Mouse (Mus musculus) forebrain, embryonic 10.5 days (tissue): ENCODE measurements around the gene Tas2r143. TPM values are rescaled to one million over a fixed set of nuclear protein-coding genes. Genes with fewer than 3 reads are reported as not detected.
A peak's percentile ranks its signal among the peaks of the same experiment; 100 is the strongest.

Experiments used
- DNase-seq: peaks from one replicate; pipeline ENCODE4 v3.0.0-alpha.2; 2017; ENCODE audit warnings: low spot score; ENCODE audit errors: extremely low spot score
- H3K27ac ChIP-seq: fragments of 300-500 bp; sonication (generic); 2 replicates; pipeline ENCODE4 v1.5.1; 2016; ENCODE audit warnings: mild to moderate bottlenecking
- H3K27me3 ChIP-seq: fragments of 300-500 bp; sonication (generic); 2 replicates; pipeline ENCODE4 v1.6.1; 2016; ENCODE audit warnings: mild to moderate bottlenecking; ENCODE audit not compliant: poor library complexity, severe bottlenecking
- H3K36me3 ChIP-seq: fragments of 300-500 bp; sonication (generic); replicated peaks from 2 replicates; pipeline ENCODE4 v1.6.1; 2016; ENCODE audit warnings: mild to moderate bottlenecking, moderate library complexity
- H3K4me1 ChIP-seq: fragments of 300-500 bp; sonication (generic); 2 replicates; pipeline ENCODE4 v1.6.1; 2016
- H3K4me3 ChIP-seq: fragments of 300-500 bp; sonication (generic); 2 replicates; pipeline ENCODE4 v1.5.1; 2016; ENCODE audit warnings: mild to moderate bottlenecking, moderate library complexity
- H3K9me3 ChIP-seq: fragments of 300-500 bp; sonication (generic); 2 replicates; pipeline ENCODE4 v1.6.1; 2016; ENCODE audit warnings: mild to moderate bottlenecking, moderate library complexity
- WGBS: fragments of 180-500 bp; shearing (Covaris S2); methylation state at CpG from one replicate; pipeline ENCODE4 v1.1.7; 2016; 5-methylcytosine and 5-hydroxymethylcytosine counted together
- polyA plus RNA-seq: library from polyadenylated mRNA; unstranded; fragments of >200 nt; fragmentation: Nextera tagmentation; extraction: Ambion mirVana; gene quantifications from 2 replicates; pipeline ENCODE4 v1.2.1, GENCODE M21; 2016

Tas2r143 gene
- polyA plus RNA-seq, 1 experiment from 2014 or later, result not detected

DNA sequence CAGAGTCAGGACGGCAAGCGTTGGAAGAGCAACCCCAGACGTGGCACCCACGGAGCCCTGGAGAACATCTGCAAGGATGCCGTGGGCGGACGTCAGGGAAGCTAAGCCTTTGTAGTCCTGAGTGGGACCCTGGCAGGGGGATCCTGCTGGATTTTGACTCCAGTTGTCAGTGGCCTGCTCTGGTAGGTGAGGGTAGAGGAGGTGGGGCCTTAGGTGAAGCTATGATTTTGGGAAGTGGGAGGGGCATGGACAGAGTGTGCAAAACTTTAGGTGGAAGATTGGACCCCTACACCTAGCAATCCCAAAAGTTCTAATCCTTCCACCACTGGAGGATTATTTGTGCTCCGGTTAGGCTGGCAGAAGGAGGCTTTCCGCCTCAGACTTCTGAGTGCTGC is 27.6 kb upstream of the Tas2r143 start:
- H3K27me3 ChIP-seq, result peaks cover 66% of the 10 kb centered on the region
- H3K4me1 ChIP-seq, result peaks cover 46% of the 10 kb centered on the region
- no peak for DNase-seq
- H3K9me3 ChIP-seq, result no peaks in the 10 kb centered on the region
- H3K4me3 ChIP-seq, result peak overlapping the region; percentile 67
- no peaks in the 10 kb centered on the region for H3K36me3 ChIP-seq
- no peak overlapping the region for H3K27ac ChIP-seq
- WGBS, result 7% methylated on average over 9 of the region's 9 CpGs

DNA sequence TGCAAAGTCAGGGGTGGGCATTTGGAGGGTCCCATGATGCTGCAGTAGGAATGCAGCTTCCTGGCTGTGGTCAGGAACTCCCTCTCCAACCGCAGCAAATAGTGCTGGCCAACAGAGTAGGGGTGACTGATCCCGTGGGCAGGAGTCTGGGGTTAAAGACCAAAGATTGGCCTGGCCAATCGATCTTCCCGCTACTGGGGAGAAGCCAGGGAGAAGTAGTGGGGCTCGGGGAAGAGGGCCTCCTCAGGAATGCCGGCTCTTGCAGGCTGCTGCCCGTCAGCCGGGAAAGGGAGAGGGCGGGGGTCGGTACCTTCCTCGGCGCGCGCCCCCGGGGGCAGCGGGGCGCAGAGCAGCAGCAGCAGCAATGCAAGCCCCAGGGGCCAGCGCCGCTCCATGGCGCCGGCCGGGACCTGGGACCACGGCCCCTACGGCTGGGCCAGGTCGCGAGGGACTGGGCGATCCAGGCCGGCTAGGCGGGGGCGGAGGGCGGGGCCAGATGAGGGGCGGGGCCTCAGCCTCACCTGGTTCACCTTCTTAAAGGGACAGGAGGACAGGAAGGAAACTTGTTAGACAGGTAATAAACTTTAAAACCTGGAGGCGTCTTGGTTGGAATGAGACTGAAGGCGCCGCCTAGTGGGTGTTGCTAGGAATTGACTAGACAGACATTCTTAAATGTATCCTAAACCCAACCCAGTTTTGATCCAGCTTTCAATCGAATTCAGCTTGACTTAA is 27.1 kb upstream of the Tas2r143 start, which contains the start of gene Epha1:
Epha1 (minus strand) TSS at position 453 of the 732 bp plus-strand sequence.
- peaks cover 61% of the 10 kb centered on the region for H3K27me3 ChIP-seq
- peak within 1 kb of the TSS; percentile 67 for H3K4me3 ChIP-seq
- WGBS, result under 1% methylated on average over 36 of the region's 36 CpGs
- peak; percentile 63 for DNase-seq
- H3K27ac ChIP-seq, result peak within 1 kb of the TSS; percentile 74
- H3K36me3 ChIP-seq, result no peaks in the 10 kb centered on the region
- H3K4me1 ChIP-seq, result peaks cover 46% of the 10 kb centered on the region
- no peaks in the 10 kb centered on the region for H3K9me3 ChIP-seq

DNA sequence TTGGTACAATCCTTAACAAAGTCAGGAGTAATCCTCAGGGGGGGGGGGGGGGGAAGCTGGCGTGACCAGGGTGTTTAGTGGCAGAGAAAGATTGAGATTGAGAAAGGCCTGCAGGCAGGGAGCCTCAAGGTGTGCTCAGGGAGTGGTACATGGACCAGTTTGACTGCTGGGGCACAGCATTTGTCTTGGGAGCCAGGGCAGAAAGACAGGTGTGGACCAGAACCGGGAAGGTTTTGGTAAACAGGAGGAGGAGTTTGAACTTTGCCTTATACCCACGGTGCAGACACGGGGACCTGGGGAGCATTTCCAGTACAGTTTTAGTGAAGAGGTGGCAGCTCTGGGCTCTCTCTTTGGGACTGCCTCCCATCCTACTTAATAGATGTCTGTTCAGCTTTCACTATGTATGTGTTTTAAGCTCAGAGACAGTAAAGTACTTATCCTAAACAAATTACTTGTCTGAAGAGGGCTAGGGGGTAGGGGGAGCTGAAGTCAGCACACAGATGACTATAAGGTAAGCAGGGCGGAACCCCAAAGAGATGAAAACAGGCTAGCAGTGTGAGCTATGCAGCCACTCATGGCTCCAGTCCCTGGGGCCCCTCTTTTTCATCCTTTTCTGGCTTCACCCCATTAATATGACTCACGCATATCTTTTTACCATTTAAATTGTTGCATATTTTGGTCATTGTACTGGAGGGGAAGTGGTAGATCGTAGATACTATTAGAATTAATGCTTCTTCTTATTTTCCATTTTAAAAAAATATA is 26.2 kb upstream of the Tas2r143 start:
- no peaks in the 10 kb centered on the region for H3K36me3 ChIP-seq
- no peak for DNase-seq
- peak overlapping the region; percentile 67 for H3K4me3 ChIP-seq
- no peaks in the 10 kb centered on the region for H3K9me3 ChIP-seq
- peaks cover 46% of the 10 kb centered on the region for H3K4me1 ChIP-seq
- 42% methylated on average over 7 of the region's 7 CpGs for WGBS
- H3K27ac ChIP-seq, result no peak overlapping the region
- peaks cover 58% of the 10 kb centered on the region for H3K27me3 ChIP-seq

DNA sequence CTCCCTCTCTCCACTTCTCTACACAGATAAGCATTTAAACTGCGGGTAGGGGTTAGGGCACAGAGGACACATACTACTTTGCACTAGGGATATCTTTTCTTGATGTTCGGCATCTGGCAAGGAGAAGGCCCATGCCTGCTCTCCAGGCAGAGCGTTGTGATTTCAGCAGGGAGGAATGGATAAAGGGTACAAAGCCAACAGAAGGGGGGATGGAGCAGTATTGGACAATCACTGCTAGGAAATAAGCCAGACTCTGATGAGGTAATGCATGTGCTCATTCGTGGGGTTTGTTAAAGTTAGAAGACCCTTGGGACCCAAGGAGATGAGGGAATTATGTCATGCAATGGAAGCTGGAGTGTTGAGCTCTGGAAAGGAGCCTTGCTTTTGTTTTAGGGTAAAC is 25.3 kb upstream of the Tas2r143 start:
- 83% methylated on average over 4 of the region's 4 CpGs for WGBS
- Histone ChIP-seq H3K36me3 (no peaks in the 10 kb centered on the region), H3K4me3 (no peak overlapping the region), H3K9me3 (no peaks in the 10 kb centered on the region), H3K27me3 (peaks cover 65% of the 10 kb centered on the region), H3K4me1 (peaks cover 38% of the 10 kb centered on the region), H3K27ac (no peak overlapping the region)
- no peak for DNase-seq

DNA sequence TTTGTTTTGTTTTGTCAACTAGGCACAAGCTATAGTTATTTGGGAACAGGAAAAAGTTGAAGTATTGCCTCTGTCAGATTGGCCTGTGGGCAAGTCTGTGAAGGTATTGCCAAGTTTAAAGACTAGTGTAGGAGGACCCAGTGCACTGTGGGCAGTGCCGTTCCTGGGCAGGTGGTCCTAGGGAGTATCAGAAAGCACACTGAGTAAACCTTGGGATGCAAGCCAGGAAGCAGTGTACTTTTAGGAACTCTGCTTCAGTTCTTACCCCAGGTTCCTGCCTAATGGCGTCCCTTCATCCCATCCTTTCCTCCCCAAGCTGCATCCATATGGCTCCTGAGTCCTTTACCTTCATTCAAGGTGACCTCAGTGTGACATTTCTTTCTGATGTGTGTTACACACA is 24.9 kb upstream of the Tas2r143 start:
- Histone ChIP-seq H3K27me3 (peaks cover 68% of the 10 kb centered on the region), H3K27ac (no peak overlapping the region), H3K4me1 (peaks cover 34% of the 10 kb centered on the region), H3K4me3 (no peak overlapping the region), H3K36me3 (no peaks in the 10 kb centered on the region), H3K9me3 (no peaks in the 10 kb centered on the region)
- 88% methylated on average over 2 of the region's 2 CpGs for WGBS
- DNase-seq, result no peak

DNA sequence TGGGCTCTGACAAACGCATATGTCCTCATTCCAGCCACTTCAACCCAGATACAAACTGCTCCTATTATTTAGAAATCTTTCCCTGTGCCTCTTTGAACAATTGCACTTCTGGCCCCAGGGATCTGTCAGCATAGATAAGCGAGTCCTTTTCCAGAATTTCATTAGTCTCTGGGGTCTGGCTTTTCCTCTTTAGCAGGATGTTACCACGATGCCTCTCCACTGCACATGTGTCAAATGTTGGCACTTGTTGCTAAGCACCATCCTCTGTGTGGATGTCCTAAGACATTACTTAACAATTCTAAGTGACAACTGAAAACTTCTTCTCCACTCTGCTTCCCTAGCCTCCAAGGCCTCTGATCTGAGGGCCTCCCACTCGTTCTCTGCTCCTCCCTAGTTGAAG is 24.0 kb upstream of the Tas2r143 start:
- no peak for DNase-seq
- Histone ChIP-seq H3K4me1 (peaks cover 30% of the 10 kb centered on the region), H3K27me3 (peaks cover 61% of the 10 kb centered on the region), H3K36me3 (no peaks in the 10 kb centered on the region), H3K4me3 (no peak overlapping the region), H3K9me3 (no peaks in the 10 kb centered on the region), H3K27ac (no peak overlapping the region)
- 65% methylated on average over 4 of the region's 4 CpGs for WGBS

DNA sequence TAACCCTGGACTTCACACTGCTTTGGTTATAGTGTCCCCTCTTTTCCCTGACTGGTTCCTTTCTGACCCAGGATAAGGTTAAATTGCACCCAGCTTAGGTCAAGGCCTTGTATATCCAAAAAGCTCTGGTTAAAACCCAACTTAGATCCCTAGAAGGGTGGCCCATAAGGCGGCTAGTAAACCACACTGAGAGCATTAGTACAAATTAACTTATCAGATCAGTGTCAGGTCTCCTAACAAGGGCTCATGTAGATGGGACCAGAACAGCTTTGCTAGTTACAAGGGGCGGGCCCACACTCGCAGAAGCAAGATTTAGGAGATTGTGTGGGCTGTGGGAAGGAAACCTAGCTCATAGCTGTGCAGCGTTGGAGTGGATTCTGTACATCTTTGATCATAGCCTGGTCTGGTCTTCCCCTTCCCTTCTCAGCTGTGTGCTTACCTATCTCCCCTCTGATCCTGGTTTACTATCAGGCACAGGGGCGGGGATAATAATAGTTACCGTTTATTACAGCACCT is 23.5 kb upstream of the Tas2r143 start:
- no peaks in the 10 kb centered on the region for H3K36me3 ChIP-seq
- H3K4me3 ChIP-seq, result no peak overlapping the region
- H3K9me3 ChIP-seq, result no peaks in the 10 kb centered on the region
- DNase-seq, result no peak
- peaks cover 60% of the 10 kb centered on the region for H3K27me3 ChIP-seq
- no peak overlapping the region for H3K27ac ChIP-seq
- peaks cover 32% of the 10 kb centered on the region for H3K4me1 ChIP-seq
- 84% methylated on average over 6 of the region's 6 CpGs for WGBS

DNA sequence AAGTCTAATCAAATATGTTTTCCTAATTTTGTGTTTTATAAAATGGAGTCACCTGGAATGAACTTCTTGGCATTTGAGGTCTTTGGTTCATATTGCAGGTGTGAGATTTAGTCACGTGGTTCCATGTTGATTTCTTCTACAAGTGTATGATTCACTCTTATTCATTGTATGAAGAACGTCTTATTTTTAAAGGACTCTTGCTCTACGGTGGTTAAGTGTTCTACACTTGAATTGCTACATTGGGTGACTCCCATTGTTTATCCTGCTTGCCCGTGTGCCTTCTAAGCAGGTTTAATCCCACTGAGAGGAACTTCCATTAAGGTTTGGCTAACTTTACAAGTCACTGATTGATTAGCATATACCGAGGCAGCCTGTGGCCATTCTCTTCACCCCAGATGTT is 22.8 kb upstream of the Tas2r143 start:
- H3K4me1 ChIP-seq, result peaks cover 29% of the 10 kb centered on the region
- H3K36me3 ChIP-seq, result no peaks in the 10 kb centered on the region
- WGBS, result 70% methylated on average over 5 of the region's 5 CpGs
- H3K4me3 ChIP-seq, result no peak overlapping the region
- H3K9me3 ChIP-seq, result no peaks in the 10 kb centered on the region
- peaks cover 59% of the 10 kb centered on the region for H3K27me3 ChIP-seq
- no peak overlapping the region for H3K27ac ChIP-seq
- no peak for DNase-seq

DNA sequence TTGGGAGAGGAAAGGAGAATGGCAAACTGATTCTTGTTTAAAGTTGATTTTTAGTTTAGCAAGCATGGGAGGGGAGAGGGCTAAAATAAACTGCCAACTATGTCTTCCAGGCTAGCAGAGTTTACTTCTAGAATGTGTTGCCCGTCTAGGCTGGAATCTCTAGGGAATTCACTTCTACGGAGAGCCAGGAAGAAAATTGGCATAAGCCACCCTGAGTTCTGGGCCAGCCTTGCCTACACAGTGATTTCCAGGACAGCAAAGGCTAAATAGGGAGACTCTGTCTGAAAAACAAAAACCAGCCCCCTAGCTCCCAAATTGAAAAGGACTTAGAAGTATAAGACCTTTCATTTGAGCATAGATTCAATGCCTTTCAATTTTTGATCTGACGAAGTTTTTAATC is 20.5 kb upstream of the Tas2r143 start:
- 60% methylated on average over 3 of the region's 3 CpGs for WGBS
- DNase-seq, result no peak
- Histone ChIP-seq H3K36me3 (no peaks in the 10 kb centered on the region), H3K27me3 (peaks cover 41% of the 10 kb centered on the region), H3K27ac (no peak overlapping the region), H3K9me3 (no peaks in the 10 kb centered on the region), H3K4me3 (no peak overlapping the region), H3K4me1 (peaks cover 12% of the 10 kb centered on the region)

DNA sequence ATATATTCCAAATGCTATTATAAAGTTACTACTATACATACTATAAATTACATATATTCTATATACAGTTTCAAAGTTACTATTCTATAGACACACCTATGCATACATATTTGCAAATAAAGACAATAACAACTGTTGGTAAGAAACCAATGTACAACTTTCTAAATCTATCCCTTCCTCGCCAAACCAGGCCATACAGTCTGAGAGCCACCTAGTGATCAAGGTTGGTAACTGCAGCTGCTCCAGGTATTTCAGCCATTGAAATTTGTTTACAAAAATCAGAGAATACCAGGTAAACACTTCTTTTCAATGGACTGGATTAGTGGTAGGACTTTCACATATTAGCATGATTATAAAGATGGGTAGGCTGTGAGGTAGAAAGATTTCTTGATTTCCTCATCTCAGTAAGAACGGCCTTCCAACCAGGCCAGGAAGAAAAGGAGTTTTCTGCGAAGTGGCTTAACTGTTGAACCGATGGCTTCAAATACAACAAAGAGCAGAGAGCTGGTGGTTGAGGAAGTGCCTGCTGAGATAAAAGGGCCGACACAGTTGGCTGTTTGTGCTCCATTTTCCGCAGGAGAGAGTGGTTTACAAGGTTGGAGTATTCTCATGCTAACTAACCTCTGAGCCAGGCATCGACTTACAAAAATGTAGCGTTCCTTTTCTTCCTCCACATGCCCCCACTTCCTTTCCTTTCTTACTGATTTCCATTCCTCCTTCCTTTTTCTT is 19.5 kb upstream of the Tas2r143 start:
- H3K27ac ChIP-seq, result no peak overlapping the region
- 2% methylated on average over 8 of the region's 8 CpGs for WGBS

DNA sequence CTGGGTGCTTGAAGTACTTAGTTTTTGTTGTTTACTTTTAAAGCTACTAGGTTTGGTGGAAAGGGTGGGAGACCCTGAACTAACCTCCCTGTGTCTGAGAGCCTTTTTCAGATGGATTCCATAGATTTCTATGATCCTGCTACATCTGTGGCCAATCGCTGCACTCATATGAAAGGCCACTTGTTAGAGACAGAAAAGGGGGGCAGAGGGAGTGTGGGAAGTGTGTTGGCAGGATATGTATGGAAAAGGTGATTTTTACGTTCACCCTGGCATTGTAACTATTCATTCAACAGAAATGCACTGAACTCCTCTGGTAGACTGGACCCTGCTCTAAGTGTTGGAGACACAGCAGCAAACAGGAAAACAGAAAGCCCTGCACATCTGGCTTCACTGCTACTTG is 18.8 kb upstream of the Tas2r143 start:
- no peak for DNase-seq
- Histone ChIP-seq H3K4me3 (no peak overlapping the region), H3K36me3 (no peaks in the 10 kb centered on the region), H3K4me1 (peaks cover 12% of the 10 kb centered on the region), H3K9me3 (no peaks in the 10 kb centered on the region), H3K27me3 (peaks cover 25% of the 10 kb centered on the region; the same call in 1 of the 2 replicates), H3K27ac (no peak overlapping the region)
- 37% methylated on average over 2 of the region's 2 CpGs for WGBS

More for the DNA sequence above, 19.5 kb upstream of the Tas2r143 start:
- H3K9me3 ChIP-seq, result no peaks in the 10 kb centered on the region
- H3K4me3 ChIP-seq, result 0 out of 2 replicates have a peak overlapping the region, but pooled peaks have one; percentile 11
- peaks cover 30% of the 10 kb centered on the region; the same call in 1 of the 2 replicates for H3K27me3 ChIP-seq
- H3K36me3 ChIP-seq, result no peaks in the 10 kb centered on the region
- peaks cover 12% of the 10 kb centered on the region for H3K4me1 ChIP-seq
- DNase-seq, result no peak

DNA sequence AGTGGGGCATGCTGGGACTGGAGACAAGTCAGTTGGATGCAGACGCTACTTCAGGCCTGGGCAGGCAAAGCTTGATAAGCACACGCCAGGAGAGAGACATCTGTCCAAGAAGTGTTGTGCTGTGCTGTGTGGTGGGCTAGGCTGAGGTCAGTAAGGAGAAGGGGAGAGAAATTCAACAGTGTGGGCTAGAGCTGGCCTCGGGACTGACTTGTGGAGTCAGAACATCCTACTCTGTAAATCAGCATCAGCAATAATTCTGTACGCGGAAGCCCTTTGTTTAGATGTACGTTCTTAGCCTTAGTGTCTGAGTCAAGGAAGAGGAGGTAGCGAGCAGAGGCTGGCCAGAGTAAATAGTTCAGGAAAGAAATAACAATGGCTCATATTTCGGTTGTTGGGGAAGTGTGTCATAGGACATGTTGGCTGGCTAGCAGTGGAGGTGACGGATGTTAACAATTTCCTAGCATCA is 18.1 kb upstream of the Tas2r143 start:
- no peak for DNase-seq
- peaks cover 20% of the 10 kb centered on the region; the same call in 1 of the 2 replicates for H3K27me3 ChIP-seq
- WGBS, result 75% methylated on average over 9 of the region's 9 CpGs
- no peak overlapping the region for H3K4me3 ChIP-seq
- no peaks in the 10 kb centered on the region for H3K36me3 ChIP-seq
- no peaks in the 10 kb centered on the region for H3K9me3 ChIP-seq
- peaks cover 12% of the 10 kb centered on the region for H3K4me1 ChIP-seq
- H3K27ac ChIP-seq, result peak overlapping the region; percentile 58; the same call in 1 of the 2 replicates
